Mouse (Mus musculus) kidney, embryonic 15.5 days (tissue): ENCODE data around the gene Trhde. TPM values are rescaled to one million over a fixed set of nuclear protein-coding genes. Genes with fewer than 3 reads are reported as not detected.

ENCODE experiments used
- ATAC-seq: fragments of 200-750 bp; cut with Nextera tagmentation; replicated peaks from 2 replicates; pipeline ENCODE4 v1.8.0; 2017; ENCODE audit warnings: moderate TSS enrichment; ENCODE audit not compliant: low FRiP score
- H3K27ac ChIP-seq: fragments of 300-500 bp; sonication (generic); 2 replicates; pipeline ENCODE4 v1.5.1; 2015; ENCODE audit warnings: mild to moderate bottlenecking, inconsistent platforms
- H3K27me3 ChIP-seq: fragments of 300-500 bp; sonication (generic); 2 replicates; pipeline ENCODE4 v1.6.1; 2015; ENCODE audit warnings: inconsistent platforms
- H3K36me3 ChIP-seq: fragments of 300-500 bp; sonication (generic); 2 replicates; pipeline ENCODE4 v1.6.1; 2015; ENCODE audit warnings: inconsistent platforms
- H3K4me1 ChIP-seq: fragments of 300-500 bp; sonication (generic); 2 replicates; pipeline ENCODE4 v1.6.1; 2015; ENCODE audit warnings: inconsistent platforms
- H3K4me2 ChIP-seq: fragments of 300-500 bp; sonication (generic); 2 replicates; pipeline ENCODE4 v1.6.1; 2015; ENCODE audit warnings: moderate library complexity, mild to moderate bottlenecking, inconsistent platforms
- H3K4me3 ChIP-seq: fragments of 300-500 bp; sonication (generic); replicated peaks from 2 replicates; pipeline ENCODE4 v1.5.1; 2015; ENCODE audit warnings: mild to moderate bottlenecking, inconsistent platforms
- H3K9ac ChIP-seq: fragments of 300-500 bp; sonication (generic); 2 replicates; pipeline ENCODE4 v1.6.1; 2015; ENCODE audit warnings: mild to moderate bottlenecking, inconsistent platforms
- H3K9me3 ChIP-seq: fragments of 300-500 bp; sonication (generic); replicated peaks from 2 replicates; pipeline ENCODE4 v1.6.1; 2016; ENCODE audit warnings: inconsistent platforms
- WGBS: fragments of 180-500 bp; shearing (Covaris S2); methylation state at CpG from one replicate; pipeline ENCODE4 v1.1.7; 2015; ENCODE audit warnings: mixed read lengths; 5-methylcytosine and 5-hydroxymethylcytosine counted together
- polyA plus RNA-seq: library from polyadenylated mRNA; unstranded; fragments of >200 nt; fragmentation: Nextera tagmentation; extraction: Ambion mirVana; gene quantifications from 2 replicates; pipeline ENCODE4 v1.2.1, GENCODE M21; 2015

Gene Trhde
- polyA plus RNA-seq, 1 experiment from 2014 or later, result 0.29 TPM

GRCm38 (mm10) chr10:114725591-114725990, 76.5 kb downstream of the Trhde start:
- no peak for ATAC-seq
- H3K36me3 ChIP-seq, result no peaks in the 10 kb centered on the region
- 87% methylated on average over 2 of the region's 2 CpGs for WGBS
- no peaks in the 10 kb centered on the region for H3K4me1 ChIP-seq
- no peak overlapping the region for H3K9ac ChIP-seq
- no peak overlapping the region for H3K27ac ChIP-seq
- no peak overlapping the region for H3K4me2 ChIP-seq
- no peak overlapping the region for H3K4me3 ChIP-seq
- no peaks in the 10 kb centered on the region for H3K27me3 ChIP-seq
- H3K9me3 ChIP-seq, result no peaks in the 10 kb centered on the region

GRCm38 (mm10) chr10:114701791-114702190, 100.3 kb downstream of the Trhde start:
- no peak for ATAC-seq
- Histone ChIP-seq H3K36me3 (no peaks in the 10 kb centered on the region), H3K9ac (no peak overlapping the region), H3K4me3 (no peak overlapping the region), H3K27me3 (no peaks in the 10 kb centered on the region), H3K4me2 (no peak overlapping the region), H3K27ac (no peak overlapping the region), H3K9me3 (no peaks in the 10 kb centered on the region), H3K4me1 (no peaks in the 10 kb centered on the region)

GRCm38 (mm10) chr10:114671791-114672415, 130.2 kb downstream of the Trhde start:
- WGBS, result 74% methylated on average over 6 of the region's 6 CpGs
- Histone ChIP-seq H3K4me3 (no peak overlapping the region), H3K9ac (no peak overlapping the region), H3K4me2 (no peak overlapping the region), H3K9me3 (no peaks in the 10 kb centered on the region), H3K27me3 (no peaks in the 10 kb centered on the region), H3K36me3 (no peaks in the 10 kb centered on the region), H3K27ac (no peak overlapping the region), H3K4me1 (no peaks in the 10 kb centered on the region)
- no peak for ATAC-seq

- H3K27ac ChIP-seq, result no peak overlapping the region
- H3K4me2 ChIP-seq, result no peak overlapping the region
- no peak for ATAC-seq
- no peaks in the 10 kb centered on the region for H3K36me3 ChIP-seq
- H3K27me3 ChIP-seq, result no peaks in the 10 kb centered on the region
- no peaks in the 10 kb centered on the region for H3K4me1 ChIP-seq
- WGBS, result 86% methylated on average over 3 of the region's 3 CpGs
- H3K4me3 ChIP-seq, result no peak overlapping the region
- H3K9me3 ChIP-seq, result no peaks in the 10 kb centered on the region
- H3K9ac ChIP-seq, result no peak overlapping the region
Observed at GRCm38 (mm10) chr10:114593046-114593445, 209.1 kb downstream of the Trhde start.

- H3K27ac ChIP-seq, result no peak overlapping the region
- no peaks in the 10 kb centered on the region for H3K4me1 ChIP-seq
- no peak overlapping the region for H3K4me3 ChIP-seq
- no peaks in the 10 kb centered on the region for H3K9me3 ChIP-seq
- H3K4me2 ChIP-seq, result no peak overlapping the region
- 77% methylated on average over 2 of the region's 2 CpGs for WGBS
- no peaks in the 10 kb centered on the region for H3K27me3 ChIP-seq
- no peak overlapping the region for H3K9ac ChIP-seq
- no peaks in the 10 kb centered on the region for H3K36me3 ChIP-seq
- no peak for ATAC-seq
Observed at GRCm38 (mm10) chr10:114578926-114579325, 223.2 kb downstream of the Trhde start.

GRCm38 (mm10) chr10:114567891-114568290, 234.2 kb downstream of the Trhde start:
- no peaks in the 10 kb centered on the region for H3K4me1 ChIP-seq
- H3K27ac ChIP-seq, result no peak overlapping the region
- WGBS, result 88% methylated on average over 1 of the region's 1 CpGs
- no peak overlapping the region for H3K4me3 ChIP-seq
- no peak for ATAC-seq
- no peaks in the 10 kb centered on the region for H3K9me3 ChIP-seq
- H3K36me3 ChIP-seq, result no peaks in the 10 kb centered on the region
- no peak overlapping the region for H3K4me2 ChIP-seq
- H3K9ac ChIP-seq, result no peak overlapping the region
- H3K27me3 ChIP-seq, result no peaks in the 10 kb centered on the region

- Histone ChIP-seq H3K4me3 (no peak overlapping the region), H3K36me3 (no peaks in the 10 kb centered on the region), H3K27ac (no peak overlapping the region), H3K9ac (no peak overlapping the region), H3K4me1 (no peaks in the 10 kb centered on the region), H3K9me3 (no peaks in the 10 kb centered on the region), H3K27me3 (no peaks in the 10 kb centered on the region), H3K4me2 (no peak overlapping the region)
- no peak for ATAC-seq
- WGBS, result 90% methylated on average over 1 of the region's 1 CpGs
Observed at GRCm38 (mm10) chr10:114509186-114509585, 292.9 kb downstream of the Trhde start.

- WGBS, result 89% methylated on average over 4 of the region's 4 CpGs
- H3K36me3 ChIP-seq, result no peaks in the 10 kb centered on the region
- no peak overlapping the region for H3K9ac ChIP-seq
- no peaks in the 10 kb centered on the region for H3K4me1 ChIP-seq
- H3K27ac ChIP-seq, result no peak overlapping the region
- no peaks in the 10 kb centered on the region for H3K9me3 ChIP-seq
- H3K4me2 ChIP-seq, result no peak overlapping the region
- no peak for ATAC-seq
- H3K27me3 ChIP-seq, result no peaks in the 10 kb centered on the region
- H3K4me3 ChIP-seq, result no peak overlapping the region
Observed at GRCm38 (mm10) chr10:114488806-114489205, 313.3 kb downstream of the Trhde start.

GRCm38 (mm10) chr10:114455591-114455990, 346.5 kb downstream of the Trhde start:
- H3K4me1 ChIP-seq, result no peaks in the 10 kb centered on the region
- no peak overlapping the region for H3K4me2 ChIP-seq
- no peak overlapping the region for H3K4me3 ChIP-seq
- H3K27ac ChIP-seq, result no peak overlapping the region
- no peaks in the 10 kb centered on the region for H3K27me3 ChIP-seq
- WGBS, result 68% methylated on average over 3 of the region's 3 CpGs
- ATAC-seq, result no peak
- H3K9ac ChIP-seq, result no peak overlapping the region
- no peaks in the 10 kb centered on the region for H3K9me3 ChIP-seq
- no peaks in the 10 kb centered on the region for H3K36me3 ChIP-seq

- Histone ChIP-seq H3K9ac (no peak overlapping the region), H3K4me1 (no peaks in the 10 kb centered on the region), H3K36me3 (no peaks in the 10 kb centered on the region), H3K27me3 (no peaks in the 10 kb centered on the region), H3K9me3 (no peaks in the 10 kb centered on the region), H3K4me3 (no peak overlapping the region), H3K27ac (no peak overlapping the region), H3K4me2 (no peak overlapping the region)
- ATAC-seq, result no peak
- WGBS, result 83% methylated on average over 6 of the region's 6 CpGs
Observed at GRCm38 (mm10) chr10:114448116-114448515, 354.0 kb downstream of the Trhde start.

GRCm38 (mm10) chr10:114418956-114419530, 383.1 kb downstream of the Trhde start:
- no peak overlapping the region for H3K9ac ChIP-seq
- no peak overlapping the region for H3K4me2 ChIP-seq
- H3K36me3 ChIP-seq, result no peaks in the 10 kb centered on the region
- H3K4me3 ChIP-seq, result no peak overlapping the region
- H3K27me3 ChIP-seq, result no peaks in the 10 kb centered on the region
- H3K27ac ChIP-seq, result no peak overlapping the region
- H3K4me1 ChIP-seq, result no peaks in the 10 kb centered on the region
- no peak for ATAC-seq
- no peaks in the 10 kb centered on the region for H3K9me3 ChIP-seq
- 74% methylated on average over 3 of the region's 3 CpGs for WGBS

- Histone ChIP-seq H3K27ac (no peak overlapping the region), H3K4me2 (no peak overlapping the region), H3K9ac (no peak overlapping the region), H3K4me1 (no peaks in the 10 kb centered on the region), H3K9me3 (no peaks in the 10 kb centered on the region), H3K27me3 (no peaks in the 10 kb centered on the region), H3K36me3 (no peaks in the 10 kb centered on the region), H3K4me3 (no peak overlapping the region)
- WGBS, result 72% methylated on average over 2 of the region's 2 CpGs
- no peak for ATAC-seq
Observed at GRCm38 (mm10) chr10:114415717-114416116, 386.4 kb downstream of the Trhde start.

- H3K27ac ChIP-seq, result no peak overlapping the region
- ATAC-seq, result no peak
- H3K9me3 ChIP-seq, result no peaks in the 10 kb centered on the region
- no peaks in the 10 kb centered on the region for H3K4me1 ChIP-seq
- no peak overlapping the region for H3K4me2 ChIP-seq
- H3K9ac ChIP-seq, result no peak overlapping the region
- H3K4me3 ChIP-seq, result no peak overlapping the region
- H3K27me3 ChIP-seq, result no peaks in the 10 kb centered on the region
- 72% methylated on average over 7 of the region's 7 CpGs for WGBS
- no peaks in the 10 kb centered on the region for H3K36me3 ChIP-seq
Observed at GRCm38 (mm10) chr10:114405260-114405659, 396.8 kb downstream of the Trhde start.
